In genomic region chr2:156227689-156228088, GRCm38 (mm10) we compare ENCODE assay signal across 17 mouse cellular contexts. TPM values are rescaled to one million over a fixed set of nuclear protein-coding genes. Genes with fewer than 3 reads are reported as not detected.
DNase-seq lines count a peak whose midpoint lies in the region; TF ChIP-seq lines count a peak whose summit lies in the region.
"Had no signal": no experiment of that assay in that cellular context is flagged by ENCODE, and none has a peak within 500 bp of the region (broad histone marks: within the 10 kb centered on the region; RNA-seq: fewer than 3 reads in every experiment).

No protein-coding gene starts in this region.

- peaks cover 64% of the 10 kb centered on the region for H3K79me3 ChIP-seq in C2C12 (ENCODE audit: low read depth)

- no peak overlapping the region for H3K4me3 ChIP-seq in C2C12 (ENCODE audit: insufficient read depth, poor library complexity, severe bottlenecking)
- H3K4me3 ChIP-seq in myocyte, result no peak overlapping the region

- H3K79me2 ChIP-seq in C2C12 (ENCODE audit: control insufficient read depth, insufficient read depth) (peaks cover 93% of the 10 kb centered on the region), myocyte (ENCODE audit: control insufficient read depth, insufficient read depth) (peaks cover 63% of the 10 kb centered on the region)

- H3K27me3 ChIP-seq in C2C12 (ENCODE audit: control insufficient read depth, insufficient read depth, insufficient read length) (no peaks in the 10 kb centered on the region), myocyte (ENCODE audit: control insufficient read depth, insufficient read depth, insufficient read length) (no peaks in the 10 kb centered on the region)
- H3K27me3 ChIP-seq: CH12.LX, Patski had no signal

- TF ChIP-seq CTCF in C2C12 (IDR thresholded peaks at IDR 0.05; ENCODE audit: control insufficient read depth, insufficient read depth, insufficient read length), result no peak

- peak overlapping the region; percentile 42 for H3K4me2 ChIP-seq in myocyte (ENCODE audit: low read depth)

- H3K36me3 ChIP-seq in C2C12 (ENCODE audit: control insufficient read depth, insufficient read depth) (peaks cover 50% of the 10 kb centered on the region), myocyte (ENCODE audit: control insufficient read depth, insufficient read depth) (peaks cover 19% of the 10 kb centered on the region)

- no peak overlapping the region for H3ac ChIP-seq in C2C12 (ENCODE audit: control insufficient read depth, insufficient read length, low read depth)
- H3ac ChIP-seq in myocyte (ENCODE audit: control insufficient read depth, insufficient read length), result no peak overlapping the region

- no peak for DNase-seq in cerebellum, adult 11 months
- no peak for DNase-seq in frontal cortex, postnatal 36 days (ENCODE audit: low spot score in 2 of 2)
- DNase-seq: adrenal gland, adult 2 months; adrenal gland, adult 8-10 months; adrenal gland, postnatal 10 days; adrenal gland, postnatal 14 days; adrenal gland, postnatal 25 days; adrenal gland, postnatal 36 days; B cell, adult 2 months; cerebellum, adult 11-12 months; cerebellum, adult 18-20 months; cerebellum, adult 2 months; cerebellum, adult 8-10 months had no signal

- TF ChIP-seq POLR2A in myocyte (IDR thresholded peaks at IDR 0.05; ENCODE audit: insufficient read length, low read depth), result no peak

TF ChIP-seq in C2C12, 6 proteins besides CTCF, POLR2A, EP300 and RAD21:
- no peak for TF ChIP-seq FOSL1 (IDR thresholded peaks at IDR 0.05; ENCODE audit: insufficient read depth, low read length, poor library complexity, severe bottlenecking)
- peak; percentile 90 for TF ChIP-seq MYOD1 (IDR thresholded peaks at IDR 0.05; ENCODE audit: control insufficient read depth, insufficient read length, low read depth)

TF ChIP-seq in myocyte, 11 proteins besides CTCF, POLR2A, EP300 and RAD21:
- TF ChIP-seq TCF12 (IDR thresholded peaks at IDR 0.05; ENCODE audit: insufficient read depth, poor library complexity, severe bottlenecking) (peak; percentile 42), MYOD1 (IDR thresholded peaks at IDR 0.05; ENCODE audit: control insufficient read depth in 1 of 3, insufficient read length in 2 of 3, low read depth in 2 of 3) (peak; percentile 89 to 95 (median 93)), E2F4 (IDR thresholded peaks at IDR 0.05; ENCODE audit: insufficient read depth) (no peak)

RNA-seq across cellular contexts. Expression of gene Phf20, which starts 31.4 kb away (rescaled TPM):
- polyA plus RNA-seq in C2C12 (2012; fragmentation: generic; extraction: Trizol) (18.1 TPM), myocyte (2012; fragmentation: generic; extraction: Trizol) (13.4 TPM)

RNA-seq across cellular contexts. Expression of gene Rbm39, which starts 47.7 kb away (rescaled TPM):
- polyA plus RNA-seq in C2C12 (2012; fragmentation: generic; extraction: Trizol) (51.3 TPM), myocyte (2012; fragmentation: generic; extraction: Trizol) (53.7 TPM)
